Mouse (Mus musculus): ENCODE results near the gene Elp5. TPM values are rescaled to one million over a fixed set of nuclear protein-coding genes. Genes with fewer than 3 reads are reported as not detected.

Gene Elp5
- total RNA-seq, 4 experiments from 2014 or later = 69.7 to 96.0 (median 77.7) TPM

GRCm38 (mm10) chr11:69992396-69992795, 10.1 kb upstream of the Elp5 start:
- no peak for DNase-seq (ENCODE audit: low spot score in 2 of 2)

DNA sequence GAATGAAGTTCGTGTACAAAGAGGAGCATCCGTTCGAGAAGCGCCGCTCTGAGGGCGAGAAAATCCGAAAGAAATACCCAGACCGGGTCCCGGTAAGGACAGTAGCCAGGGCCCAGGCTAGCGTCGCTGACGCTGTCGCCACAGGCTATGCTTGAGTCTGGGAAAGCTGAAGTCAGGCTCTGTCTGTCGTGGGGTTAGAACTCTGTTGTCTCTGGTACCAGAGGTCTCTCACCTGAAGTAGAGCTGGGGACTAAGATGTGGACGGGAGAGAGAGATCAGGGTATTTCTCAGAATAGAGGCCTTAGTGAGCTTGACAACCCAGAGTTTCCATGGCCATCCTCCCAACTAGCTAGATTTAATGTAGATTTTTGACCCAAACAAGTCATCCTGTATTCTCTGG, 9.4 kb upstream of the Elp5 start:
- no peak for DNase-seq (ENCODE audit: low spot score in 2 of 2)

DNA sequence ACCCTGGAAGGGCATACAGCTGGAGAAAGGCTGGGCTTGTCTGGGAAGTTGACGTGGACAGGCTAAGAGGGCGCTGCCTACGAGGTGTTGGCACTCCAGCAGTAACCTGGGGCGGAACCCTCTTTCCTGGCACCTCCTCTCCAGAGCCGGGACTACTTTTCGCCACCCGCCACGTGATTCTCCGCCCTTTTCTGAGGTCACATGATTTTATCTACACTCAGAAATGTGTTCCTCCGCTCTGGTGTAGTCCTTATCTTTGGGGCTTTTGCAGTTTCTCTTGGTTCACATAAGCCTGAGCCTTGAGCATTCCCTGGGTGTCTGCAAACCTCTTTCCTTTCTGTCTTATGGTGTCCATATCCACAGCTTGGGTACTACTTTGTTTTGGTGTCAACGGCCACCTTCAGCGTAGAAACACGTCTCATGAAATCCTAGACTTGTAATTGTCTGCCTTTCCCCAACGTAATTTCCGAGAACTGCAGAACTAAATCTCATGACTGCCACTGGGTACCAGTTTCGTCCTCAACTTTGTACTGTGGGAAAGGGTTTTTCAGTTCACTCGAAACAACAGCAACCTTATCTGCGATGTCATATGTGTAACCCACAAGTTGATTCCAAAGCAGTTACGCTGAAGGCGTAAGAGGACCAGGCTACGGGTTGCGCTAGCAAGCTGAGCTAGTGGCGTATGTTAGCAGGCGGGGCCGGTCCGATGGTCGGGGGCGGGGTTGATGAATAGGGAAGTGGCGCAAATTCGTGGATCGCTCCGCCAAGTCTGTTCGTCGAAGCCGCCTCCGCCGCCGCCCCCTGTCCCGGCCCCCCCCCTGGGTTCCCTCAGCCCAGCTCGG, 8.8 kb upstream of the Elp5 start, which contains the start of gene Gabarap:
Gabarap (plus strand) TSS at position 294 of the 842 bp plus-strand sequence.
- DNase-seq (ENCODE audit: low spot score in 2 of 2) = peak; percentile 95 to 97

GRCm38 (mm10) chr11:69989949-69990348, 7.6 kb upstream of the Elp5 start:
- no peak for DNase-seq (ENCODE audit: low spot score in 2 of 2)

GRCm38 (mm10) chr11:69984431-69984830, 2.1 kb upstream of the Elp5 start:
- no peak for DNase-seq (ENCODE audit: low spot score in 2 of 2)

- no peak for DNase-seq (ENCODE audit: low spot score in 2 of 2)
Observed at GRCm38 (mm10) chr11:69983377-69983776, 1.1 kb upstream of the Elp5 start.

GRCm38 (mm10) chr11:69982877-69983276, 560 bp upstream of the Elp5 start:
- DNase-seq (ENCODE audit: low spot score in 2 of 2) = no peak

GRCm38 (mm10) chr11:69981141-69981762, 1.1 kb downstream of the Elp5 start, which contains the start of gene Ctdnep1:
Ctdnep1 (plus strand) TSS chr11:69981156.
- DNase-seq (ENCODE audit: low spot score in 2 of 2) = no peak

GRCm38 (mm10) chr11:69980196-69981140, 1.8 kb downstream of the Elp5 start:
- DNase-seq (ENCODE audit: low spot score in 2 of 2) = peak; percentile 98 to 99

GRCm38 (mm10) chr11:69979827-69980195, 2.5 kb downstream of the Elp5 start:
- DNase-seq (ENCODE audit: low spot score in 2 of 2) = no peak

DNA sequence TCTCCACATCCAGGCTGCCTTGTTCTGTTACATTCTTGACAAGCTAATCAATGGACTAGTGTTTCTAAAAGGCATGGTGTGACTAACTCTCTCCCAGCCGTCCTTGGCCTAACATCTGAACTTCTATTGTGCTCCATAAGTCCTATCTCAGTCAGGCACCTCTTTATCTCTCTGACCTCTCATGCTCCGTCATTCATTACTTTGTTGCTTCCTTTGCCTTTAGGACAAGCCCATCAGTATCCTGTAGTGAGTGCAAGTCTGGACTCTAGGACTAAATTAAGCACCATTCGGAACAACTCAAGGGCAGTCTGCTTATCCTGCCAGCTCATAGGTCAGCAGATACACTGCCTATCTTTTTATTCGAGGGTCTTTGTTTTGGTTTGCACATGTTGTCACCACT, 6.0 kb downstream of the Elp5 start:
- no peak for DNase-seq (ENCODE audit: low spot score in 2 of 2)

- DNase-seq (ENCODE audit: low spot score in 2 of 2) = no peak
Observed at GRCm38 (mm10) chr11:69974907-69975306, 7.4 kb downstream of the Elp5 start.

DNA sequence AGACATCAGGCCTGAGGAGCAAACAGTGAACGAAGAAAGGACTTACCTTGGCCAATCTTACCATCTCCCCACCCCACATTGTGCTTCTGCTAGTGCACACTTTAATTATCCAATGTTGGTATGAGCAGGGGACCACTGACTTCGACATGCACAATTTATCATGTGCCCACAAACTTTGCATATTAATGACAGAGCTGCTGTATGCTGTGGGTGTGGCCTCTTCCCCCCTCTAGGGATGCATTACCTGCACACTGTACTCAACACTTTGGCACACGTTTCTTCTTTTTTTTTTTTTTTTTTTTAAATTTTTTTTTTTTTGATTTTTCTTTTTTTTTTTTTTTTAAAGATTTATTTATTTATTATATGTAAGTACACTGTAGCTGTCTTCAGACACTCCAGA, 11.5 kb downstream of the Elp5 start:
- no peak for DNase-seq (ENCODE audit: low spot score in 2 of 2)

- DNase-seq (ENCODE audit: low spot score in 2 of 2) = no peak
Observed at GRCm38 (mm10) chr11:69970222-69970621, 12.1 kb downstream of the Elp5 start.

- DNase-seq (ENCODE audit: low spot score in 2 of 2) = no peak
Observed at GRCm38 (mm10) chr11:69968793-69969192, 13.5 kb downstream of the Elp5 start.

DNA sequence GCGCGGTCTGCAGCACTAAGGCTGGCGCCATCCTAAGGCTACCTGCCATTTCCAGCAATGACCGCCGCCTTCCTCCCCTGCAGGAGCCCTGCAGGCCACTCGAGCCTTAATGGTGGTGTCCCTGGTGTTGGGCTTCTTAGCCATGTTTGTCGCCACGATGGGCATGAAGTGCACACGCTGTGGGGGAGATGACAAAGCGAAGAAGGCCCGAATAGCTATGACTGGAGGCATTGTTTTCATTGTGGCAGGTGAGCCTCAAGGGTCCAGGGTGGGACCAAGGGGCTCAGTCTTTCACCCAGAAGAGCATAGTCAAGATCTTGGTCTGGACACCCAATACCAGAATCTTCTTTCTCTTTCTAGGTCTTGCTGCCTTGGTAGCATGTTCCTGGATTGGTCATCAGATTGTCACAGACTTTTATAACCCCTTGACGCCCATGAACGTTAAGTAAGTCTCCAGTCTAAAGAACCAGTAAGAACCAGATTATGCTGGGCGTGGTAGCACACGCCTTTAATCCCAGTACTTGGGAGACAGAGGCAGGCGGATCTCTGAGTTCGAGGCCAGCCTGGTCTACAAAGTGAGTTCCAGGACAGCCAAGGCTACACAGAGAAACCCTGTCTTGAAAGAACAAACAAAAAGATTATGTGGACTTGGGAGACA, 15.3 kb downstream of the Elp5 start:
- DNase-seq (ENCODE audit: low spot score in 2 of 2) = no peak

- no peak for DNase-seq (ENCODE audit: low spot score in 2 of 2)
Observed at GRCm38 (mm10) chr11:69966006-69966859, 16.1 kb downstream of the Elp5 start.

- DNase-seq (ENCODE audit: low spot score in 2 of 2) = no peak
Observed at GRCm38 (mm10) chr11:69965271-69966005, 16.9 kb downstream of the Elp5 start.

DNA sequence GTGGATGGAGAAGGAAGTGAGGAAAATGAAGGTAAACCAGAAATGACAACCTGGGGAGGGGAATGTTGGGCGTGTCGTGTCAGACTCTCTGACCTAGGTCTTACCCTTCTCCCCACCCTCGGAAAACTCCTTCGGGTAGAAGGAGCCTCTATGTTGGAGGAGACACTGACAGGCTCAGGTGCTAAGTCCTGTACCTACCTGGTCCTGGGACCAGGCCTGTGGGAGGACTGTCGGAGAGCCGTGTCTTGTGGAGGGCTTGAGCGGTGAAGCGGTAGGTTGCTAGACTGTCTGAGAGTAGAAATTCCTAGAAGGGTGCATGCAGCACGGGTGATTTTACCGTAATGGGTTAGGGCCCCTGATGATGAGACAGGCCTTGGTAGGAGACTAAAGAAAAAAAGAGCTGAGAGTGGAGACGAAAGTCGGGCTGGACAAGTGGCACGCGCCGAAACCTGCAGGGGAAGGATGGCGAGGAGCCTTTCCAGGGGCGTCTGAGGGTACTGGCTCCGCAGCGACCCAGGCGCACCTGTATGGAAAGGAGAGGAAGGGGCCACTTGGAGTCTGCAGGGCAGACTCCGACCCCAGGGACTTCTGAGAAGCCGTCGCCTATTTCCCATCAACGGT, 17.6 kb downstream of the Elp5 start, which contains the start of gene Cldn7:
Cldn7 (plus strand) TSS at position 130 of the 621 bp plus-strand sequence.
- no peak for DNase-seq (ENCODE audit: low spot score in 2 of 2)
